Mouse (Mus musculus) heart, adult 2 months (tissue): ENCODE measurements around the gene Dctn3. TPM values are rescaled to one million over a fixed set of nuclear protein-coding genes. Genes with fewer than 3 reads are reported as not detected.
A peak's percentile ranks its signal among the peaks of the same experiment; 100 is the strongest.
"Not testable (repeated sequence)": the region's sequence is repeated elsewhere in the genome, so short reads cannot be mapped to it uniquely, and the experiment has no call there.

Experiments
- DNase-seq, 2 experiments: peaks; one replicate each; pipeline ENCODE4 v3.0.0; 2021
- H3K27ac ChIP-seq: fragments of 200-600 bp; 2 replicates; pipeline ENCODE4 v1.8.1; 2022
- H3K27me3 ChIP-seq: fragments of 200-500 bp; 2 replicates; pipeline ENCODE4 v1.6.1; 2012; ENCODE audit warnings: mild to moderate bottlenecking, low read length, inconsistent platforms, mixed read lengths; ENCODE audit not compliant: control insufficient read depth, insufficient read depth
- H3K36me3 ChIP-seq: fragments of 200-500 bp; 2 replicates; pipeline ENCODE4 v1.6.1; 2012; ENCODE audit warnings: low read length, inconsistent platforms; ENCODE audit not compliant: control insufficient read depth, insufficient read depth
- H3K4me1 ChIP-seq: fragments of 200-500 bp; 2 replicates; pipeline ENCODE4 v1.6.1; 2011; ENCODE audit warnings: low read length; ENCODE audit not compliant: control insufficient read depth, insufficient read depth
- H3K4me3 ChIP-seq: fragments of 200-600 bp; 2 replicates; pipeline ENCODE4 v1.8.1; 2022
- H3K79me2 ChIP-seq: fragments of 200-500 bp; replicated peaks from 2 replicates; pipeline ENCODE4 v1.6.1; 2012; ENCODE audit warnings: mild to moderate bottlenecking, inconsistent platforms, low read length, moderate library complexity, mixed read lengths; ENCODE audit not compliant: control insufficient read depth, insufficient read depth
- H3K9ac ChIP-seq: fragments of 200-500 bp; 2 replicates; pipeline ENCODE4 v1.6.1; 2012; ENCODE audit warnings: low read depth, mild to moderate bottlenecking, control low read depth, inconsistent platforms, low read length, mixed read lengths
- CTCF ChIP-seq: fragments of 200-600 bp; IDR thresholded peaks from 2 replicates; pipeline ENCODE4 v1.8.1; 2022; ENCODE audit warnings: antibody characterized with exemption, mild to moderate bottlenecking, moderate library complexity
- WGBS: fragments of 180-500 bp; shearing (Covaris S2); methylation state at CpG from one replicate; pipeline ENCODE4 v1.1.7; 2018; 5-methylcytosine and 5-hydroxymethylcytosine counted together
- intact Hi-C: fragments of 180-260 bp; cut with DNase I; formaldehyde crosslinking; loops from one replicate; pipeline ENCODE4 v1.15.1; 2025
- polyA plus RNA-seq: library from polyadenylated mRNA; depleted of rRNA; stranded (reverse); fragments of >200 nt; gene quantifications from 2 replicates; pipeline ENCODE4 v1.2.3, GENCODE M21; 2012
- total RNA-seq, 2 experiments: library from RNA; stranded (reverse); gene quantifications; 2 replicates each; pipeline ENCODE4 v1.2.3; 2021

Gene Dctn3
- total and polyA plus RNA-seq, 3 experiments: 54.3 to 75.7 (median 68.4) TPM

DNA sequence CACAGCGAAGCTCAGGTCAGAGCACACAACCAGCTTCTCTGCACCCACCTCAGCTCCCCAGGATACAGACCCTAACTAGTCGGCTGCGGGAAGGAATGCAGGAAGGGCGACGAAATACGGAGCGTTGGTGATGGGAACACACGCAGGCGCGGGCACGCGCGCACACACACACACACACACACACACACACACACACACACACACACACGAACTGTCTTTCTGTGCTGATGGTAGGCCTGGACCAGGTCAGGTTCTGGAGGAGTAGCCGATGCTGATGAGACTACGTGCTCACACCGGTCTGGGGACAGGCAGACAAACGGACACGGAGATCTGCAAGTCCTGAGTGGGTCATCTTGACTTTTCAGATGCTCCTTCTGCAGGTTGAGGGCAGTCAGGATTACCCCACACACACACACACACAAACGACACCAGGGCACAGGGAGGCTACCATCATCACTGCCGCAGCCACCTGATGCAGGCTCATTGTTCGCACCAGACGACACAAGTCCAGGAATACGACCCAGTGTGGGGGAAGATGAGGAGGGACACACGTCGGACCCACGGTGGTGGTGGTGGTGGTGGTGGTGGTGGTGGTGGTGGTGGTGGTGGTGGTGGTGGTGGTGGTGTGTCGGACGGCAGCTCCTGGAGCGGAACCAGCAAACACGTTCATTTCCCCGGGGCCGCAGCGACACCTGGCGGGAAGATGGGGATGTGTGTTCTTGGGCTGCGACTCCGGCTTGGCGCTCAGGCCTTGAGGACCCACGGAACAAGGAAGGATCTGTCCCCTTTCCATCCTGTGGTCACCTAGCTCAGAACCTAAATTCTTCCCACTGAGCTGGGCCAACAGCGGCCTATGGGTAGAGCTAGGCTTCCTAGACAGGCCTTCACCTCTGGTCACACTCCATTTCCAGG lies 25.8 kb downstream of the Dctn3 start, which contains the start of gene Cntfr:
Cntfr (minus strand) TSS at position 160 of the 912 bp plus-strand sequence.
- H3K36me3 ChIP-seq, H3K79me2 ChIP-seq, H3K27ac ChIP-seq, H3K9ac ChIP-seq, intact Hi-C loops, H3K4me3 ChIP-seq, H3K4me1 ChIP-seq, H3K27me3 ChIP-seq: not testable (repeated sequence)
- 10% methylated on average over 35 of the region's 40 CpGs for WGBS
- TF ChIP-seq CTCF: peak; percentile 68
- DNase-seq: peak; percentile 82 to 90

DNA sequence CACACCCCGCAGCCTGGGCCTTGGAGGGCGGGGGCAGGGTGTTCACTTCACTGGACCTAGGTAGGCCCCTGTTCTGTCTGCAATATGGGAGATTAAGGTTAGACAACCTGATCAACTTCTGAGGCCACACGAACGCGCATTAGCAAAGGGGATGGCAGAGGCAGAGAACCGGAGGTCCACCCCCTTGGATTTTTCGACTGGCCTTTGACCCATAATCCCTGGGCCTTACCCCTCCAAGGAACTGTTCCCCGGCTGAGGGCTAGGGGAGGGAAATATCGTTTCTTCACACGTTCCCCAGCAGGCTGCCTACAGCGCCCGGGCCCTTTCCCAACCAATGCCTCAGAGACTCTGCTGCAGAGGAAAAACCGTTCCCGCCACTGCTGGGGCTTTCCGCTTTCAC lies 26.5 kb downstream of the Dctn3 start:
- H3K36me3 ChIP-seq, H3K9ac ChIP-seq, H3K79me2 ChIP-seq, H3K4me3 ChIP-seq, H3K4me1 ChIP-seq, H3K27me3 ChIP-seq, intact Hi-C loops, DNase-seq, H3K27ac ChIP-seq: not testable (repeated sequence)
- 22% methylated on average over 14 of the region's 15 CpGs for WGBS

GRCm38 (mm10) chr4:41695800-41696199 lies 27.2 kb downstream of the Dctn3 start:
- H3K36me3 ChIP-seq, H3K27me3 ChIP-seq, H3K9ac ChIP-seq, intact Hi-C loops, H3K4me1 ChIP-seq, H3K79me2 ChIP-seq, H3K27ac ChIP-seq, DNase-seq, H3K4me3 ChIP-seq: not testable (repeated sequence)
- 12% methylated on average over 17 of the region's 38 CpGs for WGBS

DNA sequence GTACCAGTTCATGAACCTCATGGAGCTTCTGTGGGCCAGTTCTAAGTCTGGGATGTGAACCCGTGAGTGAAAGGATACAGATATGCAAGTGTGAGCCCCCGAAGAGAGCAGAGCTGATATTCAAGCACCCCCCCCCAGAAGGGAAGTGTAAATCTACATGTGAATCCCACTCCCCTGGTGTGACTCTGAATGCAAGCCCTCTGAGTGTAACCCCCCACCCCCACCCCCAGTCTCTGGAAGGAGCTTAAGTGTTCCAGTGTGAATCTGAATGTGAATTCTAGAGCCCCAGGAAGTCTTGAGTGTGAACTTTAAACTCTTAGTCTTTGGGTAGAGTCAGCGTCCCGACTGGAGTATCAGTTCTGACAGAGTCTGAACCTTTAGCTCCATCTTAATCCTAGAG lies 29.5 kb downstream of the Dctn3 start:
- DNase-seq, H3K36me3 ChIP-seq, intact Hi-C loops, H3K27ac ChIP-seq, H3K9ac ChIP-seq, H3K27me3 ChIP-seq, H3K79me2 ChIP-seq, H3K4me3 ChIP-seq, H3K4me1 ChIP-seq: not testable (repeated sequence)
- WGBS: 31% methylated on average over 4 of the region's 4 CpGs

DNA sequence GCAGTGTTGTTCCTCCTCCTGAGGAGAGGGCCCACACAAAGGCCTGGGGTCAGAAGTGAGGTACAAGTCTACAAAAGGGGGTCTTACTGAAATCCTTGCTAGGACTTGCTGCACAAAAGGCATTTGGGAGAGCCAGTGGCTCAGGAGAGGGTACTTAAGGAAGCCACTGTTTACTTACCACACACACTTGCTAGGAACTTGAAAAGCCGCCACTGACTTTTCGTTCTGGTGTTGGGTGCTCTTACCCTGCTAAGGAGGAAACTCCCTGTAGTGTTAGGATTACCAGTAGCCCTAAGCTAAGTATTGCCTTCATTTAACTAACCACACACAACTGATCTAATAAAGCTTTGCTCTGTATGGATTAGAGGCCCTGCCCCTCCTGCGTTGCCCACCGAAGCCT lies 33.0 kb downstream of the Dctn3 start:
- H3K79me2 ChIP-seq, DNase-seq, H3K27me3 ChIP-seq, intact Hi-C loops, H3K9ac ChIP-seq, H3K4me1 ChIP-seq, H3K36me3 ChIP-seq, H3K27ac ChIP-seq, H3K4me3 ChIP-seq: not testable (repeated sequence)
- no CpG with 5 or more reads among the region's 4 CpGs for WGBS

DNA sequence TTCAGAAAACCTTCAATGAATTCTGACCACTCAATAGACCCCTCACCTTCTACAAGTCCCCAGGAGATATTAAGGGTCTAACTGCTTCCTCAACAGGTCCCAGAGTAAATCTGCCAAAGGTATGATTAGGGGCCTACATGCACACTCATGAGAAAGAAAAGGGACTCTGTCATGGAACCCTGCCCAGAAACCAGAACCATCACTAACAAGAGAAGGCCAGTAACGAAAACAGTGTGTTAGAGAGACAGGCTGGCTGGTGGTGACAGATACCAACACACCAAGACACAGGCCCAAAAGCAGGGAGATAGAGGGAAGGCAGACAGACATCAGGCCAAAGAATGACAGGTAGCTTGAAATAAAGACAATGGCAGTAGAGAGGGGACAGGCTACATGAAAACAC lies 34.4 kb downstream of the Dctn3 start:
- H3K36me3 ChIP-seq: not testable (repeated sequence)

GRCm38 (mm10) chr4:41685882-41686492 lies 37.0 kb downstream of the Dctn3 start:
- H3K4me3 ChIP-seq, DNase-seq, H3K27ac ChIP-seq, H3K4me1 ChIP-seq, intact Hi-C loops, H3K27me3 ChIP-seq, H3K36me3 ChIP-seq, H3K79me2 ChIP-seq, H3K9ac ChIP-seq: not testable (repeated sequence)
- 71% methylated on average over 9 of the region's 10 CpGs for WGBS

More for the DNA sequence above, 34.4 kb downstream of the Dctn3 start:
- H3K4me1 ChIP-seq, DNase-seq, H3K27me3 ChIP-seq, H3K79me2 ChIP-seq, H3K9ac ChIP-seq, intact Hi-C loops, H3K4me3 ChIP-seq, H3K27ac ChIP-seq: not testable (repeated sequence)
- WGBS: 64% methylated on average over 1 of the region's 1 CpGs

- H3K4me1 ChIP-seq, H3K4me3 ChIP-seq, H3K27ac ChIP-seq, intact Hi-C loops, H3K36me3 ChIP-seq, H3K79me2 ChIP-seq, H3K9ac ChIP-seq, DNase-seq, H3K27me3 ChIP-seq: not testable (repeated sequence)
- WGBS: 6% methylated on average over 14 of the region's 14 CpGs
These were observed 38.0 kb downstream of the Dctn3 start for GRCm38 (mm10) chr4:41684931-41685453.

DNA sequence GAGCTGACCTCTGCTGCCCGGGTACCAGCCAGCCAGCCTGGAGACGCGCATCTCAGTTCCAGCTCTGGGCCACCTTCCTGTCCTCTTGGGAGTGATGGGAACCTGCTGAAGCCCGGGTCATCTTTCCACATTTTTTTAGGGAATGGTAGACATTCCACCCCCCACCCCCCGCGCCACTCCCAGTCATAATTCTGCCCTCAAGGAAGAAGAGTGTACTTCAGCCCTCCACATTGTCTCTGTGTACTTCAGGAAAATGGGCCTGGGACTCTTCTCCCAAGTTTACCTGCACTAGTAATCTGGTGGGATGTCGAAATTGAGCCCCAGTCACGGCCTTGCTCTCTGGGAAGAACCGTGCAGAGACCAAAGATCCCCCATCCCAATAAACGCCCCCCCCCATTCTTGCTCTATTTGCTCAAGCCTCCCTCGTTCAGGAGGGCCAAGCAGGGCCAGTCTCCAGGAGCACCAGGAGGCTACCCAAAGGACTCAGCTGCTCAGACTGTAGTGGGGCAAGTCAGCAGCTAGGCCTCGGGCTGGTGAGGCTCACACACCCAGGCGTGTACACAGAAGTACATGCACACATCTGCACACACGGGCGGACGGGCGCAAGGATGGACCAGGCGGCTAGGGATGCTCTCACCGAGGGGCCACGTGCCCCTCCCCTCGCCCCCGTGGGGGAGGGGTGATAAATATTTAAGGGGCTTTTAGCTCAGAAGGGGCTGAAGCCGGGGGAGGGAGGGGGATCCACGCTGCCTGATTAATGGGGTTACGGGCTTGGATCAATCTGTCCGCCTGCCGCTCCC lies 38.6 kb downstream of the Dctn3 start:
- DNase-seq, H3K4me1 ChIP-seq, intact Hi-C loops, H3K27me3 ChIP-seq, H3K27ac ChIP-seq, H3K4me3 ChIP-seq, H3K79me2 ChIP-seq, H3K9ac ChIP-seq, H3K36me3 ChIP-seq: not testable (repeated sequence)
- WGBS: 6% methylated on average over 24 of the region's 27 CpGs
